Mouse (Mus musculus) hindbrain, embryonic 11.5 days (tissue): Measurements from ENCODE around the gene Ypel2. TPM values are rescaled to one million over a fixed set of nuclear protein-coding genes. Genes with fewer than 3 reads are reported as not detected.
A peak's percentile ranks its signal among the peaks of the same experiment; 100 is the strongest.

Experiments used
- ATAC-seq: fragments of 200-750 bp; cut with Nextera tagmentation; 2 replicates; pipeline ENCODE4 v1.8.0; 2017; ENCODE audit warnings: mild to moderate bottlenecking, moderate TSS enrichment, moderate library complexity; ENCODE audit not compliant: low FRiP score
- DNase-seq: peaks from one replicate; pipeline ENCODE4 v3.0.0-alpha.2; 2015; ENCODE audit warnings: low spot score
- H3K27ac ChIP-seq: fragments of 300-500 bp; sonication (generic); 2 replicates; pipeline ENCODE4 v1.5.1; 2014; ENCODE audit warnings: mild to moderate bottlenecking, low read depth, low read length
- H3K27me3 ChIP-seq: fragments of 300-500 bp; sonication (generic); 2 replicates; pipeline ENCODE4 v1.6.1; 2014; ENCODE audit warnings: mild to moderate bottlenecking, low read length, moderate library complexity, mixed read lengths; ENCODE audit not compliant: control insufficient read depth, insufficient read depth
- H3K36me3 ChIP-seq: fragments of 300-500 bp; sonication (generic); 2 replicates; pipeline ENCODE4 v1.6.1; 2014; ENCODE audit warnings: mild to moderate bottlenecking, low read length, moderate library complexity, mixed read lengths; ENCODE audit not compliant: control insufficient read depth, insufficient read depth
- H3K4me1 ChIP-seq: fragments of 300-500 bp; sonication (generic); replicated peaks from 2 replicates; pipeline ENCODE4 v1.6.1; 2014; ENCODE audit warnings: low read length, mixed read lengths; ENCODE audit not compliant: control insufficient read depth, insufficient read depth
- H3K4me2 ChIP-seq: fragments of 300-500 bp; sonication (generic); replicated peaks from 2 replicates; pipeline ENCODE4 v1.6.1; 2014; ENCODE audit warnings: mild to moderate bottlenecking, low read depth, low read length
- H3K4me3 ChIP-seq: fragments of 300-500 bp; sonication (generic); 2 replicates; pipeline ENCODE4 v1.5.1; 2014; ENCODE audit warnings: low read depth, low read length
- H3K9ac ChIP-seq: fragments of 300-500 bp; sonication (generic); 2 replicates; pipeline ENCODE4 v1.6.1; 2014; ENCODE audit warnings: low read depth, low read length
- H3K9me3 ChIP-seq: fragments of 300-500 bp; sonication (generic); 2 replicates; pipeline ENCODE4 v1.6.1; 2016; ENCODE audit warnings: low read length; ENCODE audit not compliant: control insufficient read depth
- WGBS: fragments of 180-500 bp; shearing (Covaris S2); extraction: QIAGEN DNeasy Blood & Tissue Kit; methylation state at CpG from one replicate; pipeline ENCODE4 v1.1.7; 2014; 5-methylcytosine and 5-hydroxymethylcytosine counted together
- polyA plus RNA-seq: library from polyadenylated mRNA; unstranded; fragments of >200 nt; fragmentation: Nextera tagmentation; extraction: Ambion mirVana; gene quantifications from 2 replicates; pipeline ENCODE4 v1.2.1, GENCODE M21; 2014

Gene Ypel2
- polyA plus RNA-seq, 1 experiment from 2014 or later, result 6.8 TPM

GRCm38 (mm10) chr11:87022765-87023164, 29.3 kb upstream of the Ypel2 start:
- no peak overlapping the region for H3K27ac ChIP-seq
- no peak for ATAC-seq
- no peak overlapping the region for H3K4me3 ChIP-seq
- H3K36me3 ChIP-seq, result no peaks in the 10 kb centered on the region
- H3K9me3 ChIP-seq, result no peaks in the 10 kb centered on the region
- 76% methylated on average over 4 of the region's 4 CpGs for WGBS
- H3K4me2 ChIP-seq, result no peak overlapping the region
- H3K27me3 ChIP-seq, result no peaks in the 10 kb centered on the region
- H3K9ac ChIP-seq, result no peak overlapping the region
- no peaks in the 10 kb centered on the region for H3K4me1 ChIP-seq
- DNase-seq, result no peak

GRCm38 (mm10) chr11:87021551-87021950, 28.0 kb upstream of the Ypel2 start:
- H3K27me3 ChIP-seq, result no peaks in the 10 kb centered on the region
- ATAC-seq, result no peak
- H3K4me2 ChIP-seq, result no peak overlapping the region
- H3K4me1 ChIP-seq, result no peaks in the 10 kb centered on the region
- H3K4me3 ChIP-seq, result no peak overlapping the region
- no peak for DNase-seq
- no peaks in the 10 kb centered on the region for H3K9me3 ChIP-seq
- no peak overlapping the region for H3K27ac ChIP-seq
- no peak overlapping the region for H3K9ac ChIP-seq
- H3K36me3 ChIP-seq, result no peaks in the 10 kb centered on the region

- no peak overlapping the region for H3K4me3 ChIP-seq
- no peak for ATAC-seq
- H3K4me1 ChIP-seq, result no peaks in the 10 kb centered on the region
- WGBS, result 85% methylated on average over 5 of the region's 5 CpGs
- no peak for DNase-seq
- H3K9me3 ChIP-seq, result no peaks in the 10 kb centered on the region
- no peak overlapping the region for H3K27ac ChIP-seq
- H3K4me2 ChIP-seq, result no peak overlapping the region
- H3K36me3 ChIP-seq, result no peaks in the 10 kb centered on the region
- no peaks in the 10 kb centered on the region for H3K27me3 ChIP-seq
- no peak overlapping the region for H3K9ac ChIP-seq
Observed at GRCm38 (mm10) chr11:87020449-87020848, 26.9 kb upstream of the Ypel2 start.

DNA sequence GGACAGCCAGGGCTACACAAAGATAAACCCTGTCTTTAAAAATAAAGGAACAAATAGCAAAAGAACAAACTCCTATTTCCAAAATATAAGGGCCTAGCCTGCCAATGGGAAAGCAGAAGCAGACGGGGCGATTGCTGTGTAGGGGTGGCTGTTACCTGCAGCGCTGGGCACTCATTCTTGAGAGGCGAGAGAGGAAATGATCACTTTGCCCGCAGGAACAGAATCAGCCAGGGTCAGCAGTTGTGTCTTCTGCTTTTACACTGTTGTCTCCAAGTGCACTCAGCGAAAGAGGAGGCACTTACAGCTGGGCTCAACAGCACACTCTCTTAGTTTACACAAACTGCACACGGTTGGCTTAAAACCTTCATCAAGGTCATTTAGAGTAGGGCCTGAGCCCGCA, 25.9 kb upstream of the Ypel2 start:
- no peaks in the 10 kb centered on the region for H3K9me3 ChIP-seq
- no peak for ATAC-seq
- H3K4me3 ChIP-seq, result no peak overlapping the region
- H3K27ac ChIP-seq, result no peak overlapping the region
- DNase-seq, result no peak
- H3K4me2 ChIP-seq, result no peak overlapping the region
- H3K27me3 ChIP-seq, result no peaks in the 10 kb centered on the region
- H3K9ac ChIP-seq, result no peak overlapping the region
- no peaks in the 10 kb centered on the region for H3K4me1 ChIP-seq
- H3K36me3 ChIP-seq, result no peaks in the 10 kb centered on the region
- 90% methylated on average over 8 of the region's 8 CpGs for WGBS

- H3K27me3 ChIP-seq, result no peaks in the 10 kb centered on the region
- no peak overlapping the region for H3K4me3 ChIP-seq
- no peak overlapping the region for H3K9ac ChIP-seq
- 82% methylated on average over 4 of the region's 4 CpGs for WGBS
- no peaks in the 10 kb centered on the region for H3K4me1 ChIP-seq
- H3K9me3 ChIP-seq, result no peaks in the 10 kb centered on the region
- no peak overlapping the region for H3K27ac ChIP-seq
- DNase-seq (no peak), ATAC-seq (no peak)
- no peak overlapping the region for H3K4me2 ChIP-seq
- no peaks in the 10 kb centered on the region for H3K36me3 ChIP-seq
Observed at GRCm38 (mm10) chr11:87018081-87018480, 24.6 kb upstream of the Ypel2 start.

DNA sequence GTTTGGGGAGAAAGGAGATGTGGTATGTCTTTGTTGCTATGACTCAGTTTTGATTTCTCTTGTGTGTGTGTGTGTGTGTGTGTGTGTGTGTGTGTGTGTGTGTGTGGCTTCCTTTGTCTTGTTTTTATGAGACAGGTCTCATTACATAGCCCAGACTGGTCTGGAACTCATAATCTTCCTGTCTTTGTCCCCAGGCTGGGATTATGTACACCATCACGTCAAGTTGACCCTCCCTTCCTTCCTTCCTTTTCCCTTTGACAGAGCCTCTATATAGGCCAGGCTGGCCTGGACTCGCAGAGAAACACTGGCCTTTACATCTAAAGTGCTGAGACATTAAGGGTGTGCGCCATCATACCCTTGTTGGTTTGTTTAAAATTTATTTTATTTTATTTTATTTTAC, 22.2 kb upstream of the Ypel2 start:
- Histone ChIP-seq H3K9me3 (no peaks in the 10 kb centered on the region), H3K4me3 (no peak overlapping the region), H3K36me3 (no peaks in the 10 kb centered on the region), H3K27me3 (no peaks in the 10 kb centered on the region), H3K4me2 (no peak overlapping the region), H3K27ac (no peak overlapping the region), H3K9ac (no peak overlapping the region), H3K4me1 (no peaks in the 10 kb centered on the region)
- DNase-seq (no peak), ATAC-seq (no peak)
- 81% methylated on average over 3 of the region's 3 CpGs for WGBS

DNA sequence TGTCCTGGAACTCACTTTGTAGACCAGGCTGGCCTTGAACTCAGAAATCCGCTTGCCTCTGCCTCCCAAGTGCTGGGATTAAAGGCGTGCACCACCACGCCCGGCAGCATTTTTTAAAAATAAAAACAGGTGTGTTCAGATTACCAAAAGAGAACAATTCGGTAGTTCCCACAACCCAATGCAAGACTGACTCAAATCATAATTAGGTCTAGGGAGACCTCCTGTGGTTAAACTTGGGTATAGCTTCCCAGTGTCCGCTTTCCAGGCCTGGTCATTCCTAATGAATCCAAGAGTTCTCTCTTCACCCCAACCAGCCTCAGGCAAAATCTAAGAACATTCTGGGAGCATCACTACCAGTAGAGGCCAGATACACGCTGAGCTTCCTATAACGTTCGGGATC, 17.0 kb upstream of the Ypel2 start:
- Histone ChIP-seq H3K4me3 (no peak overlapping the region), H3K9ac (no peak overlapping the region), H3K9me3 (no peaks in the 10 kb centered on the region), H3K4me1 (no peaks in the 10 kb centered on the region), H3K27me3 (no peaks in the 10 kb centered on the region), H3K27ac (no peak overlapping the region), H3K36me3 (no peaks in the 10 kb centered on the region), H3K4me2 (no peak overlapping the region)
- DNase-seq (peak; percentile 80), ATAC-seq (no peak)
- WGBS, result 26% methylated on average over 9 of the region's 9 CpGs

DNA sequence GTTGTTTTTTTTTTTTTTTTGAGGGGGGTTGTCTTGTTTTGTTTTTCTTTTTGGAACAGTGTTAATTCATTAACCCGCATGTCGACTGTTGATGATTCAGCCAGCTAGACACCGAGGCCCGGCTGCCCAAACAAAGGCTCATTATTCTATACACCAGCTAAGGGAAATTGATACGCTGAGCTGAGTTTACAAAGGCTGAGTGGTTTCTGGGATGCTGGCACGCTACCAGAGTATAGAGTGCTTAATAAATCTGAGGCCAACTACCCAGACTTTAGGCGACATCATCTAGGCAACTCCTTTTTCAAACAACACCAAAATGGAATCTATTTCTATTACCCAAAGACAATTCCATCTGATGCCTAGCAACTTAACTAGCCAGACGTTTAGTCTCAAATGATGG, 13.9 kb upstream of the Ypel2 start:
- DNase-seq (peak; percentile 51), ATAC-seq (no peak)
- peak overlapping the region; percentile 21; the same call in 1 of the 2 replicates for H3K27ac ChIP-seq
- WGBS, result 29% methylated on average over 8 of the region's 8 CpGs
- H3K27me3 ChIP-seq, result no peaks in the 10 kb centered on the region
- no peaks in the 10 kb centered on the region for H3K9me3 ChIP-seq
- no peak overlapping the region for H3K4me3 ChIP-seq
- H3K4me2 ChIP-seq, result no peak overlapping the region
- no peaks in the 10 kb centered on the region for H3K4me1 ChIP-seq
- H3K36me3 ChIP-seq, result no peaks in the 10 kb centered on the region
- no peak overlapping the region for H3K9ac ChIP-seq

DNA sequence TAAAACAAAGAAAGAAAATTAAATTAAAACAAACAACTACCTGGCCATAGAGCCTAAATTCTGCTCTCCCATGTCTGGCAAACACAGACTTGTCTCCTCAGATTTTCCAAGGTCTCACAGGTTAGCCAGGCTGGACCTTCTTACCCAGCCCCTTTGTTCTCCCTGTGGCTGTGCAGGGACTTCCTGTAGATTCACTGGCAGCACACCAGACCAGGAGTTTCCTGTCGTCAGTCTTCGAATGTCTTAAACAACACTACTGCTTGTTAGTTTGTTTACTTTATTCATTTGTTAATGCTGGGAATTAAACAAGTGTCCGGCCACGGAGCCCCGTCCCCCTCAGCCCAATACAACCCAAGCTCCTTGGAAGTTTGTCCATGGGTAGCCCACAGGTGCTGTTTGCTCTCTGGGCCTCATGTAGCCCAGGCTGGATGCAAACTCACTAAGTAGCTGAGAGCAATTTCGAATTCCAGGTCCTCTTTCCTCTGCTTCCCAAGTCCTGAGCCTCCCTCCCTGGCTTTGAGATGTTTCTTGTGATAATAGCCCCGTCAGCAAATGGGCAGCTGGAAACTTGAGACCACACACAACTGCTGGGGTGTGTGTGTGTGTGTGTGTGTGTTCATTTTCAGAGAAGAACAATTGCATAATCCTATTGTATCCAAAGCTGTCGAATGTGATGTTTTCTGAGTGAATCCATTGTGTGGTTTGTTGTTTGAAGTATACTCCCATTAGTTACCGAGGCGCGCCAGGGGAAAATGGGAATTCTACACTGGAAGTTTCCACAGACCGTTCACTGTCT, 11.7 kb upstream of the Ypel2 start:
- ATAC-seq (no peak), DNase-seq (no peak)
- 62% methylated on average over 12 of the region's 12 CpGs for WGBS
- Histone ChIP-seq H3K4me3 (no peak overlapping the region), H3K4me2 (no peak overlapping the region), H3K27ac (no peak overlapping the region; the same call in 1 of the 2 replicates), H3K9ac (no peak overlapping the region), H3K9me3 (no peaks in the 10 kb centered on the region), H3K27me3 (no peaks in the 10 kb centered on the region), H3K36me3 (no peaks in the 10 kb centered on the region), H3K4me1 (no peaks in the 10 kb centered on the region)
